Mouse (Mus musculus) neural tube, embryonic 11.5 days (tissue): Measurements from ENCODE around the gene Ces1d. TPM values are rescaled to one million over a fixed set of nuclear protein-coding genes. Genes with fewer than 3 reads are reported as not detected.

Source experiments
- polyA plus RNA-seq: library from polyadenylated mRNA; unstranded; fragments of >200 nt; fragmentation: Nextera tagmentation; extraction: Ambion mirVana; gene quantifications from 2 replicates; pipeline ENCODE4 v1.2.1, GENCODE M21; 2014

Ces1d gene
- polyA plus RNA-seq, 1 experiment from 2014 or later: 0.31 TPM

Other genes starting within 250 kb of the Ces1d start
- not detected in 2 replicates for gene Slc6a2, start 237.8 kb downstream of the Ces1d start, polyA plus RNA-seq
- gene Ces1a, start 149.6 kb downstream of the Ces1d start, polyA plus RNA-seq: not detected in 2 replicates
- gene Ces1b, start 117.8 kb downstream of the Ces1d start, polyA plus RNA-seq: not detected in 2 replicates
- not detected in 2 replicates for gene Ces1c, start 66.6 kb downstream of the Ces1d start, polyA plus RNA-seq
- gene Ces1e, start 31.8 kb upstream of the Ces1d start, polyA plus RNA-seq: not detected in 2 replicates
- gene Ces1f, start 81.9 kb upstream of the Ces1d start, polyA plus RNA-seq: not detected in 2 replicates
- gene Ces1g, start 139.5 kb upstream of the Ces1d start, polyA plus RNA-seq: not detected in 2 replicates
- gene Ces1h, start 181.9 kb upstream of the Ces1d start, polyA plus RNA-seq: not detected in 2 replicates